Comparison of ENCODE assay signal across 14 mouse cellular contexts in genomic region chr2:168990957-168991356, GRCm38 (mm10). TPM values are rescaled to one million over a fixed set of nuclear protein-coding genes. Genes with fewer than 3 reads are reported as not detected.
DNase-seq lines count a peak whose midpoint lies in the region; ATAC-seq and TF ChIP-seq lines count a peak whose summit lies in the region.
"Had no signal": no experiment of that assay in that cellular context is flagged by ENCODE, and none has a peak within 500 bp of the region (broad histone marks: within the 10 kb centered on the region; RNA-seq: fewer than 3 reads in every experiment).

No protein-coding gene starts in this region.

- DNase-seq in lung, adult 2 months: no peak
- peak; percentile 53 for DNase-seq in hindbrain, embryonic 11.5 days (ENCODE audit: low spot score)
- no peak for DNase-seq in cerebellum, postnatal 4 days (ENCODE audit: low spot score in 2 of 2)
- no peak for DNase-seq in right cerebral cortex, postnatal 25 days
- no peak for DNase-seq in urinary bladder, postnatal 14 days (ENCODE audit: low spot score)
- DNase-seq in cerebellum, adult 2 months: no peak
- DNase-seq: kidney, adult 18-20 months; right cerebral cortex, postnatal 4 days had no signal

- no peak overlapping the region for H3K9ac ChIP-seq in lung, embryonic 16.5 days (ENCODE audit: low read length)
- H3K9ac ChIP-seq in hindbrain, embryonic 11.5 days (ENCODE audit: low read depth, low read length): no peak overlapping the region
- no peak overlapping the region for H3K9ac ChIP-seq in midbrain, embryonic 13.5 days (replicated peaks)
- H3K9ac ChIP-seq: liver, embryonic 14.5 days had no signal

- H3K9me3 ChIP-seq in lung, embryonic 16.5 days (ENCODE audit: control insufficient read depth, low read length): no peaks in the 10 kb centered on the region
- no peaks in the 10 kb centered on the region for H3K9me3 ChIP-seq in hindbrain, embryonic 11.5 days (ENCODE audit: control insufficient read depth, low read length)
- no peaks in the 10 kb centered on the region for H3K9me3 ChIP-seq in midbrain, embryonic 13.5 days

- no peaks in the 10 kb centered on the region for H3K27me3 ChIP-seq in lung, embryonic 16.5 days (ENCODE audit: control insufficient read depth, insufficient read depth, low read depth, low read length)
- no peaks in the 10 kb centered on the region for H3K27me3 ChIP-seq in hindbrain, embryonic 11.5 days (ENCODE audit: control insufficient read depth, insufficient read depth, low read length)
- H3K27me3 ChIP-seq in midbrain, embryonic 13.5 days: no peaks in the 10 kb centered on the region
- no peaks in the 10 kb centered on the region for H3K27me3 ChIP-seq in cerebellum, adult 2 months (ENCODE audit: control insufficient read depth, insufficient read depth, low read length)

- no peak for ATAC-seq in lung, embryonic 16.5 days (ENCODE audit: low read depth)
- peak; percentile 75; the same call in 1 of the 2 replicates for ATAC-seq in hindbrain, embryonic 11.5 days (ENCODE audit: low FRiP score)
- ATAC-seq in midbrain, embryonic 13.5 days: 0 out of 2 replicates have a peak, but pooled peaks have one; percentile 61

- no peak for TF ChIP-seq POLR2A in lung, adult 2 months (IDR thresholded peaks at IDR 0.05; ENCODE audit: borderline replicate concordance, extremely low read depth, low read depth, low read length)
- TF ChIP-seq POLR2A in cerebellum, adult 2 months (IDR thresholded peaks at IDR 0.05; ENCODE audit: borderline replicate concordance, insufficient read depth, low read length): no peak

- TF ChIP-seq CTCF in lung, adult 2 months (IDR thresholded peaks at IDR 0.05; ENCODE audit: insufficient read depth, low read length): no peak
- TF ChIP-seq CTCF in cerebellum, adult 2 months (IDR thresholded peaks at IDR 0.05; ENCODE audit: borderline replicate concordance, insufficient read depth, low read depth, low read length): no peak

- H3K4me3 ChIP-seq in lung, embryonic 16.5 days (ENCODE audit: low read length): no peak overlapping the region
- H3K4me3 ChIP-seq in lung, adult 2 months (replicated peaks; ENCODE audit: extremely low read depth, low read depth, low read length): no peak overlapping the region
- no peak overlapping the region for H3K4me3 ChIP-seq in hindbrain, embryonic 11.5 days (ENCODE audit: low read depth, low read length)
- no peak overlapping the region for H3K4me3 ChIP-seq in midbrain, embryonic 13.5 days (replicated peaks)
- H3K4me3 ChIP-seq in cerebellum, adult 2 months (replicated peaks; ENCODE audit: insufficient read depth, low read depth, low read length): no peak overlapping the region
- H3K4me3 ChIP-seq: layer of hippocampus, adult 2 months had no signal

- 67% methylated on average over 4 of the region's 4 CpGs for WGBS in lung, embryonic 16.5 days
- WGBS in lung, adult 2 months: 67% methylated on average over 4 of the region's 4 CpGs
- WGBS in hindbrain, embryonic 11.5 days: 48% methylated on average over 4 of the region's 4 CpGs
- 48% methylated on average over 4 of the region's 4 CpGs for WGBS in midbrain, embryonic 13.5 days
- 49% methylated on average over 4 of the region's 4 CpGs for whole genome bisulfite sequencing in cerebellum, adult 2 months

- no peak overlapping the region for H3K27ac ChIP-seq in lung, embryonic 16.5 days (ENCODE audit: low read length)
- peak overlapping the region; percentile 6; the same call in 1 of the 2 replicates for H3K27ac ChIP-seq in hindbrain, embryonic 11.5 days (ENCODE audit: low read depth, low read length)
- peak overlapping the region; percentile 51; the same call in 1 of the 2 replicates for H3K27ac ChIP-seq in midbrain, embryonic 13.5 days
- H3K27ac ChIP-seq in cerebellum, adult 2 months (ENCODE audit: insufficient read depth, low read length): no peak overlapping the region
- H3K27ac ChIP-seq: layer of hippocampus, adult 2 months; liver, embryonic 14.5 days; stomach, postnatal 0 days had no signal

- peak overlapping the region; percentile 25 for H3K4me2 ChIP-seq in lung, embryonic 16.5 days (ENCODE audit: low read depth, low read length)
- H3K4me2 ChIP-seq in hindbrain, embryonic 11.5 days (replicated peaks; ENCODE audit: low read depth, low read length): no peak overlapping the region
- no peak overlapping the region; the same call in 1 of the 2 replicates for H3K4me2 ChIP-seq in midbrain, embryonic 13.5 days (replicated peaks)

- no peaks in the 10 kb centered on the region for H3K36me3 ChIP-seq in lung, embryonic 16.5 days (ENCODE audit: control insufficient read depth, insufficient read depth, low read length)
- no peaks in the 10 kb centered on the region for H3K36me3 ChIP-seq in hindbrain, embryonic 11.5 days (ENCODE audit: control insufficient read depth, insufficient read depth, low read length)
- H3K36me3 ChIP-seq in midbrain, embryonic 13.5 days: no peaks in the 10 kb centered on the region
- H3K36me3 ChIP-seq: G1E had no signal

- H3K4me1 ChIP-seq in lung, embryonic 16.5 days (replicated peaks; ENCODE audit: control insufficient read depth, insufficient read depth, low read length): no peaks in the 10 kb centered on the region; the same call in 1 of the 2 replicates
- H3K4me1 ChIP-seq in lung, adult 2 months (ENCODE audit: control insufficient read depth, insufficient read depth, low read length): no peaks in the 10 kb centered on the region
- no peaks in the 10 kb centered on the region for H3K4me1 ChIP-seq in hindbrain, embryonic 11.5 days (replicated peaks; ENCODE audit: control insufficient read depth, insufficient read depth, low read length)
- peaks cover 5% of the 10 kb centered on the region for H3K4me1 ChIP-seq in midbrain, embryonic 13.5 days (replicated peaks)
- H3K4me1 ChIP-seq in cerebellum, adult 2 months (ENCODE audit: control insufficient read depth, insufficient read depth, low read length): no peaks in the 10 kb centered on the region

RNA-seq across cellular contexts. Expression of gene Zfp64, which starts 35.6 kb away (rescaled TPM):
- polyA plus RNA-seq in lung, embryonic 16.5 days (2015; fragmentation: Nextera tagmentation; extraction: Ambion mirVana): 29.8 and 31.7 TPM in 2 replicates
- 26.5 and 29.9 TPM in 2 replicates for polyA plus RNA-seq in lung, adult 2 months (2012; rRNA removed)
- polyA plus RNA-seq in hindbrain, embryonic 11.5 days (2014; fragmentation: Nextera tagmentation; extraction: Ambion mirVana): 34.7 and 37.4 TPM in 2 replicates
- polyA plus RNA-seq in midbrain, embryonic 13.5 days (2015; fragmentation: Nextera tagmentation; extraction: Ambion mirVana): 41.6 and 42.0 TPM in 2 replicates
- polyA plus RNA-seq in cerebellum, adult 2 months (2012; rRNA removed): 18.6 and 19.8 TPM in 2 replicates

Comparison
In these comparisons a context has a peak if more than half of its experiments do, and no peak if none do; other contexts are left out.
1. H3K27ac ChIP-seq: peak in hindbrain, embryonic 11.5 days (single experiment) and midbrain, embryonic 13.5 days (single experiment); none in lung, embryonic 16.5 days (single experiment) and cerebellum, adult 2 months (single experiment).